Mouse (Mus musculus): ENCODE measurements around the gene Tmem69.

Tmem69 gene

DNA sequence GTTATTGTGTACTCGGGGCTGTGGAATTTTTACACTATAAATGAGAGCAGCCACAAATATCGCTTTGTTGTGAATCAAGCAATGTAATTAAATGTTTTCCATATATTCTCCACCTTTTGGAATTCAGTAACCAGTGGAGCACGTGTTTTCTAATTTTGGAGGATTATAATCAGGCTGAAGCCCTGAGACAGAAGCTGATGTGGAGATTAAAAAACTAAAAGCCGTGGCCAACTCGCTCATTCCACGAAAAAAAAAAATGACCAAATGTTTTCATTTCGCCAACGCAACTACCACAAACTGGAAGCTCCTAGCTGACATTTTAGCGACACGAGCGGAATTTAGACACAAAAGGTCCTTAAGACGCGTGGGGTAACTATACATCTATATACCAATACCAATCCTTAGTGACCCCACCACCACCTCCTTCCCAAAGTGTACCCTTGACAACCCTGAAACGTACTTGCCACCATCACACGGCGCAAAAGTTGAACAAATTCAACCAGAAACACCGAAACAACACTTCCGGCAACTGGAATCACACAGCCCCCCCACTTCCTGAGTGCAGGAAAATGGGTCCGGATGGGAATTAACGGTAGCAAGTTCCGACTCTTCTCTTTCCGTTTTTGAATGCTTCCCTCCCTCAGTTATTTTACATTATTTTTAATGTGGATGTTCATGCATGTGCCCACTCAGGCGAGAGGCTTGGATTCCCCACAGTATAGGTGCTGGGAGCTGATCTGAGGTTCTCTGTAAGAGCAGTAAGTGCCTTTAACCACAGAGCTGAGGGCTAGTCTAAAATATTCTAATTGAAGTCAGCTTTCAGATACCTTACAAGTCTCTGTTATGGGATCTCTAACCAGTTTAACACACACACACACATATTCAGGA is at the start of gene Tmem69:
Gene Tmem69, minus strand, starts transcription at position 524 of the 888 bp plus-strand sequence.
- DNase-seq (ENCODE audit: low spot score) = peak; percentile 81

DNA sequence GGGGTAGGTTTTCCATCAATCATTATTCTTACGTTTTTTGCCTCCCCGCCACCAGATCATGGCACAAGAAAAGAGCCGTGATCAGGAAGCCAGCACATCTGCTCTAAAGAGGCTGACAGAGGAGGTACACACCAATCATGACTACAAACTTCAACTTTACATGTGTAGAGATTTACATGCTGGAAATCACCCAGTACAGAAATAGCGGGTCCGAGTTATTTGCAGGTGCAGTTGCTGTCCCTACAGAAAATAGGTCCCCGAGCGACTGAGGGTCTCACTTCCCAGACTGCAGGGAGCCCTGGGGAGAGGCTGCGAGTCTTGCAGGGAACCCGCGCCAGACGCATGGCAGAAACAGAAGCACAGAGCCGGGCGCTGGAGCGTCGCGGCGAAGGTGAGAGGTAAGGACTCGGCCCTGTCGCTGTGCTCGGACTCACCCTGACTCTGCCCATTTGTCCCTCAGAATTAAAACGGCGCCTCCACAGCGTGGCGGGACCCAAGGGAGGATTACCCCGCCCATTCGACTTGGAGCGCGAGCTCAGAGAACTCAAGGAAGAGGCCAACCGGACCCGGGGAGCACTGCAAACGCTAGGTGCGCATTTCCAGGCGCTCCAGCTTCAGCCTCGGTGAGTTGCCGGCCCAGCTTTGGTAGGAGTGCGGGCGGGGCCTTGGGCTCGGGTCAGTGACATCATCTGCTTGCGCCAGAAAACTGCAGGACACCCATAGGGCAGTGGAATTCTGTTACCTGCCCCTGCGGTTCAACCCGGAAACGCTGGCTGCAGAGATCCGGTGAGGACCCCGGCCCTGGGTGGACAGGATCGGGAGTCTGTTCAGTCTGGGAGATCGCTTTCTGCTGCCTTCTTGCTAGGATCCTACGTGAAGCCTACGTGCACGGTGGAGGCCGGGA is 41.5 kb upstream of the Tmem69 start:
- peak; percentile 92 for DNase-seq (ENCODE audit: low spot score)

DNA sequence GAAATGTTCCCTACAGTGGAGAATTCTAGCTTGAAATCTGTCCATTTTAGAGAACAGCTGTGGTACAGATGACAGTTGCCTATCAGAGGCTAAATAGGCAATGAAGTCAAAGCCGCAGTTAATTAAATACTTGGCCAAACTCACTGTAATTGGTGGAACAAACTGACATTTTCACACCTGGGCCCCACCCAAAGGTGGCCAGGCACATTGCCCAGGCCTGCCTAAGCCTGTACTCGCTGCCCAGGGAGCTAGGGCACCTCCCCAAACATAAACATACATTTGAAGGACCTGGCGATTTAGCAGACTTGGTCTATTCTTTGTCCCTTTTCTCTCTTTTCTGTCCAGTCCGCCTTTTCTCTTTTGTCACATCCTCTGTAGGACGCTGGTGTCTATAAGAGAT is 40.6 kb upstream of the Tmem69 start, which contains the start of gene Ccdc17:
Gene Ccdc17, plus strand, starts transcription at position 276 of the 400 bp plus-strand sequence.
- DNase-seq (ENCODE audit: low spot score) = peak; percentile 9

DNA sequence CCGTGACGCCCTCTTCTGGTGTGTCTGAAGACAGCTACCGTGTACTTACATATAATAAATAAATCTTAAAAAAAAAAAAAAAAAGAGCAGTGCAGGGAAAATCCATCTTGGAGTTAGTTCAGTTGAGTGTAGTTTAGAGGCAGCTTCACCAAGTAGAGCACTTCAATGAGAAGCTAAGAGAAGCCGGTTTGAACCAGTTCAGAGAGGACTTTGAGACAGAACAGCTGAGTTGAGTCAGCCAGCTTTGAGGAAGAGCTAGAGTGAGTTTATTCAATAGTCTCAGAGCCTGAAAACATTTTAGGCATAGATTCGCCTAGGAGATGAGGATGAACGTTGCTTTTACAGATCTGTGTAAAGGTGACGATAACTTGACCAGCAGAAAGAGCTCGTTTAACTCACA is 40.1 kb upstream of the Tmem69 start:
- no peak for DNase-seq (ENCODE audit: low spot score)

DNA sequence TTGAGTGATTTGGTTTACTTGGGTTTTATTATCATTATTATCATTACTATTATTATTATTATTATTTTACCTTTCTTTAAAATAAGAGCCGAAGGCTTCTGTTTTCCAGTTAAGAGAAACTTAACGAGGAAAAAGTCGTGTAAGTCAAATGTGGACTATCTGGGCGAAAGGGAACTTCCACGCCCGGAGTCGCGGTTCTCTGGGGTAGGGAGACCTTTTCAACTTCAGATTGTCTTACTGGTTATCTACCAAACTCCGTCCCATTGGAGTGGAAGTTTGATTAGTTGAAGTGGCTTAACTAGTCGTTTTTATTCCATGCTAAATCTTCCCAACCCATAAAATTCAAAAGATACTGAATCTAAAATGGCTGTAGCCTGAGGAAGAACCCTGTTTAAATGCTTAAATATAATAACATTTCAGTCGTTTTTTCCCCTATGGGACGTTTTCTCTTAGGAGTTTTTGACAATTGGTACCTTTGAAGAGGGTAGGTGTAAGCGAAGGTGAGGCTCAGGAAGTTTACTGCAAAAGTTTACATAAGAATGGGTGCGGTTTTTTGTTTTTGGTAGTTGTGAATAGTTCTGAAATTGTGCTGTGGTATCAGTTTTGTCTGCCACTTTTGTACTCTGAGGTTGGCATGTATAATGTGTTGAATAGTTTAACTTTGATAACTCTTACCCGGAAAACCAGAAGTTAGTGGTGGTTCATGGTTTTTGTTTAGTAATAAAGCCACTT is 2.6 kb upstream of the Tmem69 start:
- DNase-seq (ENCODE audit: low spot score) = peak; percentile 14

DNA sequence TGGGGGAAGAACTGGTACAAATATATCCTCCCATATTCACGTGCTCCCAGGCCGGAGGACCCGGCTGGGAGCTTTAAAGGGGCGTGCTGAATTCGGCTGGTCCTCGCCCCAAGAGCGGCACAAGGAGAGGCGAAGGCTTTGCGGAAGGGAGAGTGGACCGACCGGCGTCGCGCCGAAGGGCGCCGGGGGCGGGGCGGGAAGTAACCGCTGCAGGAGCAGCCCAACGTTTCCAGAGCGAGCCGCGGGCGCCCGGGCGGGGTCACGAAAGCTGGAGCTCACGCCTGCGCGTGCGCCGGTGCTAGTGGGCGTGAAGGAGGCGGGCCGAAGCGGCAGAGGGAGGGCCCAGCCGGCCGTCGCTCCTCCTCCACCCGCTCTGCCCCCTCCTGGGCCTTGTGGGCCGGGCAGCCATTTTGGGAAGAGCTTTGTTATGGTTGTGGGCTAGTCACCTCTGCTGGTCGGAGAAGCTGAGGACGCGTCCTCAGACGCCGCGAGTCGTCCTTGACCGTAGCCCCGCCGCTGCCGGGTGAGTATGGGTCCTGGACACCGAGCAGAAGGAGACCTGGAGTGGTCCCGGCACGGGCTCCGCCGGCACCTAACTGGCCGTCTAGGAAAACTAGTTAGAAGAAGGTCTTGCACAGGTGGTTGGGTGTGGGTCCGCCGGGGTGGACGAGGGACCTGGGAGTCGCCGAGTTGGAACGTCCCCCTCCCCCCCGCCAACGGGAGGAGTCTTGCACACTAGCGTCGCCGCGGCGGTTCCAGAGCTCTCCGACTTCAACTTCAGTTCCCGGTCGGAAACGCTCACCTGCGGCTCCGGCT is 1.8 kb upstream of the Tmem69 start, which contains the start of gene Gpbp1l1:
Gene Gpbp1l1, plus strand, starts transcription at position 353 of the 816 bp plus-strand sequence.
- peak; percentile 98 for DNase-seq (ENCODE audit: low spot score)

DNA sequence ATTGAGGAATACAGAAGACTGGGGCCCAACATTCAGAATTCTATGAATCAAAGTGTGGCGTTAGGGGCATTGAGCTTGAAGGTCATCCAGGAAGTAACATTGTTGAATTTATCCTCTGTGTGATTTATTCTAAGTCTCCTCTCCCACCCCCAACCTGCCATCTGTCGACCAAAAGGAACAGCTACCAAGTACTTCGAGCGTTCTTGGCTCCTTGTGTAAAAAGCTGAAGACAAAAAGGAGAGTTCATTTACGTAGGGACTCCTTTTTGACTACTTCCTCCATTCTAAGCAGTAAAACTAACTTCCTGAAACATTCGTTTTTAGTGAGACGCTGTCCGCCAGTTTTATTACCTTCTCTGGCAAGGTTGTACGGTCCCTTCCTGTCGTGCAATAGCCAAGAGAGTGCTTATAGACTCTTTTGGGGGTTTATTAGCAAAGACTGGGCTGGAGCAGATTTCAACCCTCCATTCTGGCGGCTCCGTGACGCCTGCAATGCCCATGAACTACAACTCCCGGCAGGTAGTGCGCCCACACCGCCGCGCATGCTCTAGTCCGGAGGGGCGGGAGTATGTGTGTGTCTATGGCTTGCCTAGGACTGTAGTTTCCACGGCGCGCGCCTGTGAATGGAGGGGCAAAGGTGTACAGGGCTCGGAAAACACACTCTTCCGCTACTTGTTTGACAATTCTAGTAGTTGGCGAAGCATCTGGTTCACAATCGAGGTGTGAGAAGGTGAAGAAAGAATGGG is 997 bp upstream of the Tmem69 start:
- peak; percentile 96 for DNase-seq (ENCODE audit: low spot score)

DNA sequence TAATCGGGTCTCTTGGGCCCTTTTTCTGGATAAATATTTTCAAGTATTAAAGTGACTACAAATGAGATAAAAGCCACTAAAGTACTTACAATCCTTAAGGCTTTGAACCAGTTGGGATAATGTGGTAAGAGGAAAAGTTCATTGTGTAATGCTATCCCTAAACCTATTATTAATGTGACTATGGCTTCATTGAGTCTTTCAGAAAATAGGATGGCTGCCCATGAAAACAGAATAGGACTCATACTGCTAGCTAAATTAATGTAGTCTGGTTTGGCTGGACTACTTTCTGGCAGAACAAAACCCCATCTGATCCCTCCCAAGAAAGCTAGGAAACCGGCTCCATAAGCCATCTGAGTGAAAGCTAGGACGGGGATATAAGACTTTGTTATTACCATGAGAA is 2.7 kb downstream of the Tmem69 start:
- DNase-seq (ENCODE audit: low spot score) = no peak

DNA sequence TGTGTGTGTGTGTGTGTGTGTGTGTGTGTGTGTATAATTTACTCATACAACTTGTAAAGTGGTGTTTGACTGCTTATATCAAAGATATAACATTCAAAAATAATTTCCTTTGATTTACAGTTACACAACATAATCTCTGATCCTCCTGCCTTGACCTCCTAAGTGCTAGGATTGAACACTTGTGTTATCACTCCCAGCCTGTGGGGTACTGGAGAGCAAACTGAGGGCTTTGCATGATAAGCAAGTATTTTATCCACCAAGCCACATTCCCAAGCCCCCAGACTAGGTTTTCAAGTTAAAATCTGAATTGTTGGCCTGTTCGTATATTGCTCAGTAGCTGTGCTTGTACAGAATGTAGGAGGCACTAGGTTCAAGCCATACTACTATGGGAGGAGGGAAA is 5.3 kb downstream of the Tmem69 start:
- DNase-seq (ENCODE audit: low spot score) = no peak

DNA sequence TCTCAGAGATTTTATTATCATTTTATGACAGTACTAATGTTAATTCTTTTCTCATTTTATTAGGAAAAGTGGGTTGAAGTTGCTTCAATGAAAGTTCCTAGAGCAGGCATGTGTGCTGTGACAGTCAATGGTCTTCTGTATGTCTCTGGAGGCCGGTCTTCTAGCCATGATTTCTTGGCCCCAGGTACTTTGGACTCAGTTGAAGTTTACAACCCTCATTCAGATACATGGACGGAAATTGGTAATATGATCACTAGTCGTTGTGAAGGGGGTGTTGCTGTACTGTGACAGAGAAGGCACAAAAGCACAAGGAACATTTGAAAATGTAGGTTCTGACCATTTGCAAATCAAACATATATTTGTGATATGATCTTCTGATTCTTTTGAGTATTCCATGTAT is 18.0 kb downstream of the Tmem69 start:
- DNase-seq (ENCODE audit: low spot score) = no peak

DNA sequence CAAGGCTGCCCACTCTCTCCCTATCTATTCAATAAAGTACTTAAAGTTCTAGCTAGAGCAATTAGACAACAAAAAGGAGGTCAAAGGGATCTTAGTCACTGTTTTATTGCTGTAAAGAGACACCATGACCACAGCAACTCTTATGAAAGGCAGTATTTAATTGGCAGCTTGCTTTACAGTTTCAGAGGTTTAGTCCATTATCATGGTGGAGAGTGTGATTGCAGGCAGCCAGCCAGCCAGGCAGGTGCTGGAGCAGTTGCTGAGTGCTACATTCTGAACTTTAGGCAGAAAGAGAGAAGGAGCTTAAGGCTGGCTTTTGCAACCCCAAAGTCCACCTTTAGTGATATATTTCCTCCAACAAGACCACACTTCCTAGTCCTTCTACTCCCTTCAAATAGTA is 19.4 kb downstream of the Tmem69 start:
- no peak for DNase-seq (ENCODE audit: low spot score)

DNA sequence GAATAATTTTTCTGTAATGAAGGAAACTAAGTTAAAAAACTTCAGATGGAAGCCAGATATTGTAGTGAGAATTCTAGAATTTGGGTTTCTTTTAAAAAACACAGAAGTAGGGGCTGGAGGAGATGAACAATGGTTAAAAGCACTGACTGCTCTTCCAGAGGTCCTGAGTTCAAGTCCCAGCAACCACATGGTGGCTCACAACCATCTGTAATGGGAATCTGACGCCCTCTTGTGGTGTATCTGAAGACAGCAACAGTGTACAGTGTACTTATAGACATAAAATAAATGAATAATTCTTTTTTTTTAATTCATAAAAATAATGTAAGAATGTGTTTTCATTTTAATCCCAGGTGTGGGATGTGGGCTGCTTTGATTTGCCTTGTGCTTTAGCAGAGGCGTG is 24.6 kb downstream of the Tmem69 start:
- DNase-seq (ENCODE audit: low spot score) = no peak

DNA sequence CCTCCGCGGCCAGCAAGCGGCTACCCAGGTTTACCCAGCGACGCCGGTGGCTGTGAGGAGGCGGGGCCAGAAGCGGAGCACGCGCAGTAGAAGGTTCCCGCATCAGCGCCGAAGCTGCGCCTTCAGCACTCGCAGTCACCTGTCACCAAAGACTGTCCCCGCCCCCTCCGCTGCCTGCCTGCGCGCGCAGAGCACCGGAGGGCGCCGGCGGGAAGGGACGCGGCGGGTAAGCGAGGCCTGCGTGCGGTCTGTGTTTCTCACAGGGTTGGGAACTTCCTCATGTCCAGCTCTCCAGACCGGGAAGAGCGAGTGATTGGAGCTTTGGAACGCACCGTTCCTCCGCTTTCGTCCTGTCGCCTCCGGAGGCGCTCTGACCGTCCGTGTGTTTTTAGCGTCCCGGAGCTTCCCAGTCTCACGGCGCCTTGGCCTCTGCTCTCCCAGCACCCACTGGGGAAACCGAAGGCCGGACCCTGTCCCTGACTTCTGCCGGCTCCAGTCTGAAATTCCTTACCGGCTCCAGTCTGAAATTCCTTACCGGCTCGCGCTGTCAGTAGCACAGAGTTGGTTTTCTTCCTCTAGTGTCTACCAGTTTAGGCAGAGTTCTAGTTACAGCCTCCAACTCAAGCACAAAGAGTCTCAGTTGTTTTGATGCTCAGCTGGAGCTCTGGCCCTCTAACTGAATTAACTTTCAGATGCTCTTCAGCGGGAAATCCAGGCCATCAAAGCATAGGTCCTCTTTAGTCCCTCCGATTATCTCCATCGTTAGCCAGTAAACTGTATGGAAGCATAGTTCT is 48.1 kb downstream of the Tmem69 start, which contains the start of gene Ipp:
Gene Ipp, plus strand, starts transcription at position 125 of the 794 bp plus-strand sequence.
- DNase-seq (ENCODE audit: low spot score) = peak; percentile 95

DNA sequence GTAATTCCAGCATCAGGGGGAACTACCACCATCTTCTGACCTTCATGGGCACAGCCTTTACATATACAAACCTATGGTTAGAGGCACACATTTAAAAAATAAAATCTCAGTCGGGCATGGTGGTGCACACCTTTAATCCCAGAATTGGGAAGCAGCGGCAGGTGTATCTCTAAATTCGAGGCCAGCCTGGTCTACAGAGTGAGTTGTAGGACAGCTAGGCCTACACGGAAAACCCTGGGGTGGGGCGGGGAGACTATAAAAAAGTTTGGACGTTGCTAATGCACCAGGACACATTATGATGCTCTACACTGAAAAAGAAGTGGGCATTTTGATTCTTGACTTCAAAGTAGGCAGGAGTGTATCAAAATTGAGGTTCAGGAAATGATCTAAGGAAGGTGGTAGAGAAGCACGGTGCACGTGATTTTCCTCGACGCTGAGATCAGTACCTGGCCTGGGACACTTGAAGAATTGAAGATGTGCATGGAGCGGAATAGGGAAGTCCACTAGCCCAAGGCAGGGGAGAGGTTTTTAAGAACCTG is 48.8 kb downstream of the Tmem69 start:
- no peak for DNase-seq (ENCODE audit: low spot score)

All from lung, postnatal 25 days (tissue).